ENCODE assay signal across 8 mouse cellular contexts in genomic region chr1:13052067-13052460, GRCm38 (mm10).
DNase-seq lines count a peak whose midpoint lies in the region; ATAC-seq and TF ChIP-seq lines count a peak whose summit lies in the region.

No protein-coding gene starts in this region.

- H3K4me3 ChIP-seq in heart, embryonic 15.5 days, result peak overlapping the region; percentile 21; the same call in 1 of the 2 replicates
- peak overlapping the region; percentile 53 for H3K4me3 ChIP-seq in small intestine, adult 2 months (ENCODE audit: low read depth, low read length)

- H3K36me3 ChIP-seq in heart, embryonic 15.5 days, result no peaks in the 10 kb centered on the region
- no peaks in the 10 kb centered on the region for H3K36me3 ChIP-seq in small intestine, adult 2 months (ENCODE audit: control insufficient read depth, insufficient read depth, low read length)

- no peaks in the 10 kb centered on the region for H3K9me3 ChIP-seq in heart, embryonic 15.5 days (replicated peaks)

- TF ChIP-seq CTCF in small intestine, adult 2 months (IDR thresholded peaks at IDR 0.05; ENCODE audit: extremely low read depth, insufficient read length, insufficient replicate concordance, low read depth, low read length), result peak; percentile 69; the same call in 1 of the 2 replicates

- 9% methylated on average over 7 of the region's 7 CpGs for WGBS in heart, embryonic 15.5 days
- 9% methylated on average over 7 of the region's 7 CpGs for WGBS in small intestine, adult 2 months

- peak overlapping the region; percentile 50 for H3K4me2 ChIP-seq in heart, embryonic 15.5 days

- ATAC-seq in frontal cortex, adult (ENCODE audit: low TSS enrichment), result peak; percentile 57; the same call in 1 of the 2 replicates
- no peak for ATAC-seq in heart, embryonic 15.5 days (replicated peaks; ENCODE audit: insufficient number of reproducible peaks, insufficient read depth, low FRiP score, low read depth)

- H3K4me1 ChIP-seq in heart, embryonic 15.5 days (replicated peaks), result 0 out of 2 replicates have a peak, but pooled peaks cover 3% of the 10 kb centered on the region
- no peaks in the 10 kb centered on the region for H3K4me1 ChIP-seq in small intestine, adult 2 months (ENCODE audit: control insufficient read depth, insufficient read depth, insufficient read length, low read length)

- no peak overlapping the region for H3K9ac ChIP-seq in heart, embryonic 15.5 days

- no peak for DNase-seq in frontal cortex, postnatal 10 days (ENCODE audit: low spot score in 2 of 2)
- DNase-seq in Muller cell, postnatal 12 days (ENCODE audit: inconsistent ontology term), result peak; percentile 38
- peak; percentile 27 to 40 for DNase-seq in cerebellum, postnatal 25 days
- DNase-seq in kidney, postnatal 25 days, result peak; percentile 34 to 37
- peak; percentile 45 for DNase-seq in lung, postnatal 36 days

- TF ChIP-seq POLR2A in small intestine, adult 2 months (IDR thresholded peaks at IDR 0.05; ENCODE audit: low read depth, low read length), result no peak

- H3K27ac ChIP-seq in heart, embryonic 15.5 days, result no peak overlapping the region
- H3K27ac ChIP-seq in small intestine, adult 2 months (ENCODE audit: insufficient read depth, low read depth, low read length), result no peak overlapping the region

- peaks cover 44% of the 10 kb centered on the region for H3K27me3 ChIP-seq in heart, embryonic 15.5 days
- no peaks in the 10 kb centered on the region for H3K27me3 ChIP-seq in small intestine, adult 2 months (ENCODE audit: control insufficient read depth, insufficient read depth, low read length)

Comparison
In these comparisons a context has a peak if more than half of its experiments do, and no peak if none do; other contexts are left out.
1. DNase-seq: peak in Muller cell, postnatal 12 days (single experiment), cerebellum, postnatal 25 days (2 of 2), kidney, postnatal 25 days (2 of 2) and lung, postnatal 36 days (single experiment); none in frontal cortex, postnatal 10 days (0 of 2).